Mouse (Mus musculus): ENCODE measurements around the gene Mfng.

DNA sequence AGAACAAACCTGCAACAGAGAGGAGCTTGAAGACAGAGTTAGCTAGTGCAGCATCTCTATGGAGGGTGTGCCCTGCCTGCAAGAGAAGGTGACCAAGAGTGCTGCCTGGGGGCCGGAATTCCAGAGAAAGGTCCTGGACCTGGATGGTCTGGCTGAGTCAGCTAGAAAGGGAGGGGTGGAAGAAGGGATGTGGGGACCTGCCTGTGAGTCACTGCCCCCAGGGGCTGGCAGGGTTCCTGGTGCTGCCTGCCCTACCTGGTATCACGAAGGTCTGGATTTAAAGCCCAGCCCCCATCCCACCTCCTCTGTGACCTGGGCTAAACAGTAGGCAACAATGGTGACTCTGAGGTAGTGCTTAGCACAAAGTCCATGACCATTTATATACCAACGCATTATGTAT, 33.9 kb upstream of the Mfng start:
- TF ChIP-seq GATA1 (IDR thresholded peaks at IDR 0.05; ENCODE audit: borderline replicate concordance, low read length): no peak
- no peak for TF ChIP-seq FLI1 (IDR thresholded peaks at IDR 0.05; ENCODE audit: low read length)

Measured in megakaryocyte, embryonic 14.5 days (primary cell).